Mouse (Mus musculus) erythroblast, embryonic 14.5 days (primary cell): ENCODE data around the gene Smurf1.

Experiments
- GATA1 ChIP-seq: IDR thresholded peaks from 2 replicates; pipeline ENCODE4 v1.6.1; 2012; ENCODE audit warnings: low read length, inconsistent platforms, mixed read lengths
- TAL1 ChIP-seq: IDR thresholded peaks from 3 replicates; pipeline ENCODE4 v1.6.1; 2012; ENCODE audit warnings: low read length, inconsistent platforms, mixed read lengths

GRCm38 (mm10) chr5:144918204-144918603 is 47.4 kb downstream of the Smurf1 start:
- no peak for TF ChIP-seq GATA1
- TF ChIP-seq TAL1: no peak
